Mouse (Mus musculus): ENCODE results near the gene Slc38a3. TPM values are rescaled to one million over a fixed set of nuclear protein-coding genes. Genes with fewer than 3 reads are reported as not detected.

Slc38a3 gene
- polyA plus RNA-seq, 1 experiment = 0.10 TPM

- no peak overlapping the region for H3K27ac ChIP-seq (ENCODE audit: control insufficient read depth, insufficient read depth, low read depth, low read length)
- peaks cover 14% of the 10 kb centered on the region for H3K4me1 ChIP-seq (ENCODE audit: control insufficient read depth, insufficient read depth, low read length)
- no peaks in the 10 kb centered on the region for H3K27me3 ChIP-seq (ENCODE audit: control insufficient read depth, insufficient read depth, low read length)
- peak overlapping the region; percentile 18 for H3K4me3 ChIP-seq (ENCODE audit: control insufficient read depth, low read depth, low read length)
- TF ChIP-seq POLR2A (IDR thresholded peaks at IDR 0.05; ENCODE audit: control insufficient read depth, low read depth, low read length) (no peak), CTCF (IDR thresholded peaks at IDR 0.05; ENCODE audit: control insufficient read depth, insufficient read depth, insufficient replicate concordance, low read depth, low read length) (peak; percentile 70; the same call in 1 of the 2 replicates)
- no peaks in the 10 kb centered on the region for H3K36me3 ChIP-seq (ENCODE audit: control insufficient read depth, insufficient read depth, low read length)
Observed at GRCm38 (mm10) chr9:107675671-107676301, 6.5 kb upstream of the Slc38a3 start.

- H3K4me3 ChIP-seq (ENCODE audit: control insufficient read depth, low read depth, low read length) = no peak overlapping the region
- no peaks in the 10 kb centered on the region for H3K27me3 ChIP-seq (ENCODE audit: control insufficient read depth, insufficient read depth, low read length)
- H3K4me1 ChIP-seq (ENCODE audit: control insufficient read depth, insufficient read depth, low read length) = peaks cover 14% of the 10 kb centered on the region
- H3K36me3 ChIP-seq (ENCODE audit: control insufficient read depth, insufficient read depth, low read length) = no peaks in the 10 kb centered on the region
- TF ChIP-seq POLR2A (IDR thresholded peaks at IDR 0.05; ENCODE audit: control insufficient read depth, low read depth, low read length) (no peak), CTCF (IDR thresholded peaks at IDR 0.05; ENCODE audit: control insufficient read depth, insufficient read depth, insufficient replicate concordance, low read depth, low read length) (no peak)
- no peak overlapping the region for H3K27ac ChIP-seq (ENCODE audit: control insufficient read depth, insufficient read depth, low read depth, low read length)
Observed at GRCm38 (mm10) chr9:107674609-107675429, 5.5 kb upstream of the Slc38a3 start.

DNA sequence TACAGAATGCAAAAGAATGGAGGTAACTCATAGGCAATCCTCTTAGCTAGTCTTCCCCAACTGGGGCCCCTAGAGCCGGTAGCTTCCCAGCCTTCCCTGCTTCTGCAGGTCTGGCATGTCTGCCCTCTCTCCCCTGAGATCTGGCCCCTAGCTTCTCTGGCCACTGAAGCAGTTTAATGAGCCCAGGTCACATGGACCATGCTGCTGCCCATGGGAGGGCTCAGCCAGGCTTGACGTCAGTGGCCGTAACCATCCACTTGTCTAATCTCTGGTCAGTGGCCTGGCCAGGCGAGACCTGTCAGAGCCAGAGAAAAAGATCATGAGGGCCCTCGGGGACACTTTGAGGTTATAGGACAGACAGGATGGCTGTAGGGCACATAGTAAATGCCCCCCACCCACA lies 929 bp upstream of the Slc38a3 start:
- H3K27me3 ChIP-seq (ENCODE audit: control insufficient read depth, insufficient read depth, low read length) = no peaks in the 10 kb centered on the region; the same call in 1 of the 2 replicates
- peaks cover 3% of the 10 kb centered on the region; the same call in 1 of the 2 replicates for H3K4me1 ChIP-seq (ENCODE audit: control insufficient read depth, insufficient read depth, low read length)
- H3K4me3 ChIP-seq (ENCODE audit: control insufficient read depth, low read depth, low read length) = no peak overlapping the region
- H3K36me3 ChIP-seq (ENCODE audit: control insufficient read depth, insufficient read depth, low read length) = no peaks in the 10 kb centered on the region
- H3K27ac ChIP-seq (ENCODE audit: control insufficient read depth, insufficient read depth, low read depth, low read length) = no peak overlapping the region
- TF ChIP-seq CTCF (IDR thresholded peaks at IDR 0.05; ENCODE audit: control insufficient read depth, insufficient read depth, insufficient replicate concordance, low read depth, low read length) (no peak), POLR2A (IDR thresholded peaks at IDR 0.05; ENCODE audit: control insufficient read depth, low read depth, low read length) (no peak)

GRCm38 (mm10) chr9:107668916-107669315 lies 414 bp downstream of the Slc38a3 start:
- no peak for TF ChIP-seq POLR2A (IDR thresholded peaks at IDR 0.05; ENCODE audit: control insufficient read depth, low read depth, low read length)
- no peak for TF ChIP-seq CTCF (IDR thresholded peaks at IDR 0.05; ENCODE audit: control insufficient read depth, insufficient read depth, insufficient replicate concordance, low read depth, low read length)
- H3K4me3 ChIP-seq (ENCODE audit: control insufficient read depth, low read depth, low read length) = no peak overlapping the region
- no peaks in the 10 kb centered on the region for H3K36me3 ChIP-seq (ENCODE audit: control insufficient read depth, insufficient read depth, low read length)
- no peak overlapping the region for H3K27ac ChIP-seq (ENCODE audit: control insufficient read depth, insufficient read depth, low read depth, low read length)
- H3K27me3 ChIP-seq (ENCODE audit: control insufficient read depth, insufficient read depth, low read length) = no peaks in the 10 kb centered on the region; the same call in 1 of the 2 replicates
- H3K4me1 ChIP-seq (ENCODE audit: control insufficient read depth, insufficient read depth, low read length) = peaks cover 3% of the 10 kb centered on the region; the same call in 1 of the 2 replicates

GRCm38 (mm10) chr9:107668011-107668410 lies 1.3 kb downstream of the Slc38a3 start:
- Histone ChIP-seq H3K27me3 (ENCODE audit: control insufficient read depth, insufficient read depth, low read length) (no peaks in the 10 kb centered on the region; the same call in 1 of the 2 replicates), H3K36me3 (ENCODE audit: control insufficient read depth, insufficient read depth, low read length) (no peaks in the 10 kb centered on the region), H3K27ac (ENCODE audit: control insufficient read depth, insufficient read depth, low read depth, low read length) (no peak overlapping the region), H3K4me3 (ENCODE audit: control insufficient read depth, low read depth, low read length) (no peak overlapping the region), H3K4me1 (ENCODE audit: control insufficient read depth, insufficient read depth, low read length) (peaks cover 3% of the 10 kb centered on the region; the same call in 1 of the 2 replicates)
- TF ChIP-seq CTCF (IDR thresholded peaks at IDR 0.05; ENCODE audit: control insufficient read depth, insufficient read depth, insufficient replicate concordance, low read depth, low read length) = no peak
- no peak for TF ChIP-seq POLR2A (IDR thresholded peaks at IDR 0.05; ENCODE audit: control insufficient read depth, low read depth, low read length)

DNA sequence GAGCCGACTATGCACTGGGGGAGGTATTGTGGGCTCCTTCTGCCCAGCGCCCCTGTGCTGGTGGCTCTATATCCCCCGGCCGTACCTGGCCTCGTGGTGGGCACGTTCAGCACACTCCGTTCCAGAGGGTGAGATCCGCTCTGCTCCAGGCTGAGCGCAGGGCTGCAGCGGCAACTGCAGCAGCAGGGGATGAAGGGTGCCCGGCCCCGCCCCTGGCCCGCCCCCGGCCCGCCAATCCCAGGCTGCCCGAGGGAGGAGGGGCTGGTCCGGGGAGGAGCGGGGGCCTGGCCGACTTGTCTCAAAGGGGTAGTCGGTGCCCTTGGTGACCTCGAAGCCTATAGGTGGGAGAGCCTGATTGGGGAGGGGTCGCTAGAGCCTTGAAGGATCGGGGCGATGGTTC lies 2.1 kb downstream of the Slc38a3 start:
- no peak overlapping the region for H3K27ac ChIP-seq (ENCODE audit: control insufficient read depth, insufficient read depth, low read depth, low read length)
- no peaks in the 10 kb centered on the region; the same call in 1 of the 2 replicates for H3K27me3 ChIP-seq (ENCODE audit: control insufficient read depth, insufficient read depth, low read length)
- no peaks in the 10 kb centered on the region for H3K36me3 ChIP-seq (ENCODE audit: control insufficient read depth, insufficient read depth, low read length)
- no peak overlapping the region for H3K4me3 ChIP-seq (ENCODE audit: control insufficient read depth, low read depth, low read length)
- TF ChIP-seq CTCF (IDR thresholded peaks at IDR 0.05; ENCODE audit: control insufficient read depth, insufficient read depth, insufficient replicate concordance, low read depth, low read length) (no peak), POLR2A (IDR thresholded peaks at IDR 0.05; ENCODE audit: control insufficient read depth, low read depth, low read length) (no peak)
- peaks cover 3% of the 10 kb centered on the region; the same call in 1 of the 2 replicates for H3K4me1 ChIP-seq (ENCODE audit: control insufficient read depth, insufficient read depth, low read length)

GRCm38 (mm10) chr9:107666751-107667205 lies 2.6 kb downstream of the Slc38a3 start:
- Histone ChIP-seq H3K4me1 (ENCODE audit: control insufficient read depth, insufficient read depth, low read length) (peaks cover 3% of the 10 kb centered on the region; the same call in 1 of the 2 replicates), H3K27ac (ENCODE audit: control insufficient read depth, insufficient read depth, low read depth, low read length) (no peak overlapping the region), H3K27me3 (ENCODE audit: control insufficient read depth, insufficient read depth, low read length) (no peaks in the 10 kb centered on the region; the same call in 1 of the 2 replicates), H3K4me3 (ENCODE audit: control insufficient read depth, low read depth, low read length) (no peak overlapping the region), H3K36me3 (ENCODE audit: control insufficient read depth, insufficient read depth, low read length) (no peaks in the 10 kb centered on the region)
- no peak for TF ChIP-seq CTCF (IDR thresholded peaks at IDR 0.05; ENCODE audit: control insufficient read depth, insufficient read depth, insufficient replicate concordance, low read depth, low read length)
- TF ChIP-seq POLR2A (IDR thresholded peaks at IDR 0.05; ENCODE audit: control insufficient read depth, low read depth, low read length) = no peak

Data from testis, adult 2 months (tissue).